In genomic region chr2:18992512-18993510, GRCm38 (mm10) we compare ENCODE assay signal across 10 mouse cellular contexts. TPM values are rescaled to one million over a fixed set of nuclear protein-coding genes. Genes with fewer than 3 reads are reported as not detected.
DNase-seq lines count a peak whose midpoint lies in the region; ATAC-seq lines count a peak whose summit lies in the region.
"Had no signal": no experiment of that assay in that cellular context is flagged by ENCODE, and none has a peak within 500 bp of the region (broad histone marks: within the 10 kb centered on the region; RNA-seq: fewer than 3 reads in every experiment).

No protein-coding gene starts in this region.

- DNase-seq in heart, postnatal 36 days: no peak
- DNase-seq in adipocyte (ENCODE audit: low spot score): peak; percentile 13
- peak; percentile 44 to 48 for DNase-seq in spleen, postnatal 10 days (ENCODE audit: low spot score in 2 of 2)
- no peak for DNase-seq in midbrain, embryonic 11.5 days (ENCODE audit: low spot score, missing footprints)
- no peak for DNase-seq in ovary, adult 18-20 months (ENCODE audit: low spot score)
- no peak for DNase-seq in layer of hippocampus, adult 11-12 months (ENCODE audit: low spot score)
- DNase-seq: retina, postnatal 1 day had no signal

- no peak overlapping the region for H3K4me2 ChIP-seq in heart, embryonic 14.5 days (ENCODE audit: low read length)
- H3K4me2 ChIP-seq in intestine, embryonic 15.5 days (replicated peaks): no peak overlapping the region
- no peak overlapping the region for H3K4me2 ChIP-seq in midbrain, embryonic 11.5 days

- no peaks in the 10 kb centered on the region for H3K36me3 ChIP-seq in heart, embryonic 14.5 days (ENCODE audit: control insufficient read depth, insufficient read depth, low read length)
- no peaks in the 10 kb centered on the region for H3K36me3 ChIP-seq in intestine, embryonic 15.5 days
- no peaks in the 10 kb centered on the region for H3K36me3 ChIP-seq in midbrain, embryonic 11.5 days (ENCODE audit: control insufficient read depth, insufficient read depth, low read length)

- H3K27ac ChIP-seq in heart, embryonic 14.5 days (replicated peaks in 1 of 2; ENCODE audit: control insufficient read depth in 1 of 2, insufficient read depth in 1 of 2, low read depth in 2 of 2, low read length in 2 of 2): no peak overlapping the region
- H3K27ac ChIP-seq in intestine, embryonic 15.5 days: no peak overlapping the region
- H3K27ac ChIP-seq in midbrain, embryonic 11.5 days (ENCODE audit: low read depth, low read length): no peak overlapping the region

- no peaks in the 10 kb centered on the region for H3K9me3 ChIP-seq in heart, embryonic 14.5 days (ENCODE audit: control insufficient read depth, low read length)
- H3K9me3 ChIP-seq in intestine, embryonic 15.5 days: no peaks in the 10 kb centered on the region
- H3K9me3 ChIP-seq in midbrain, embryonic 11.5 days (ENCODE audit: control insufficient read depth, low read length): no peaks in the 10 kb centered on the region; the same call in 1 of the 2 replicates

- H3K4me3 ChIP-seq in heart, embryonic 14.5 days (ENCODE audit: control insufficient read depth in 1 of 2, insufficient read depth in 1 of 2, low read depth in 1 of 2, low read length in 2 of 2): no peak overlapping the region
- H3K4me3 ChIP-seq in intestine, embryonic 15.5 days (replicated peaks): no peak overlapping the region
- H3K4me3 ChIP-seq in midbrain, embryonic 11.5 days (ENCODE audit: low read depth, low read length): no peak overlapping the region

- H3K9ac ChIP-seq in heart, embryonic 14.5 days (ENCODE audit: low read length): no peak overlapping the region
- no peak overlapping the region for H3K9ac ChIP-seq in intestine, embryonic 15.5 days
- no peak overlapping the region for H3K9ac ChIP-seq in midbrain, embryonic 11.5 days (ENCODE audit: low read length)

- WGBS in heart, embryonic 14.5 days: 50% methylated on average over 7 of the region's 7 CpGs
- WGBS in intestine, embryonic 15.5 days: 70% methylated on average over 7 of the region's 7 CpGs
- WGBS in midbrain, embryonic 11.5 days: 87% methylated on average over 7 of the region's 7 CpGs

- intact Hi-C loops in heart, postnatal 36 days (cut with DNase I): loop anchor here (10.0 kb wide), 2 partner anchors 282 to 298 kb away; partner anchors contain the start of gene Spag6

- no peaks in the 10 kb centered on the region for H3K27me3 ChIP-seq in heart, embryonic 14.5 days (ENCODE audit: control insufficient read depth, insufficient read depth, low read length)
- H3K27me3 ChIP-seq in intestine, embryonic 15.5 days (replicated peaks): no peaks in the 10 kb centered on the region
- H3K27me3 ChIP-seq in midbrain, embryonic 11.5 days (ENCODE audit: control insufficient read depth, insufficient read depth, low read length): no peaks in the 10 kb centered on the region

- 0 out of 2 replicates have a peak, but pooled peaks have one; percentile 35 for ATAC-seq in heart, embryonic 14.5 days (ENCODE audit: insufficient number of reproducible peaks, insufficient read depth, low FRiP score, low read depth)
- ATAC-seq in intestine, embryonic 15.5 days: peak; percentile 82
- no peak for ATAC-seq in midbrain, embryonic 11.5 days (ENCODE audit: low FRiP score)

- H3K4me1 ChIP-seq in heart, embryonic 14.5 days (ENCODE audit: control insufficient read depth in 2 of 2, insufficient read depth in 2 of 2, low read length in 2 of 2): peaks cover 4 to 21% of the 10 kb centered on the region in 2 experiments
- 0 out of 2 replicates have a peak, but pooled peaks cover 8% of the 10 kb centered on the region for H3K4me1 ChIP-seq in intestine, embryonic 15.5 days (replicated peaks)
- H3K4me1 ChIP-seq in midbrain, embryonic 11.5 days (ENCODE audit: control insufficient read depth, insufficient read depth, low read length): peaks cover 7% of the 10 kb centered on the region

RNA-seq across cellular contexts. Expression of gene Pip4k2a, which starts 5.1 kb away (rescaled TPM):
- 7.4 TPM in 2 replicates for polyA plus RNA-seq in heart, embryonic 14.5 days (2014; fragmentation: Nextera tagmentation; extraction: Ambion mirVana)
- total RNA-seq in heart, postnatal 36 days (2021): 1 to 10 TPM; 8.0 to 8.6 TPM
- polyA plus RNA-seq in intestine, embryonic 15.5 days (2015; fragmentation: Nextera tagmentation; extraction: Ambion mirVana): 8.9 and 9.2 TPM in 2 replicates
- 9.7 and 11.5 TPM in 2 replicates for polyA plus RNA-seq in midbrain, embryonic 11.5 days (2014; fragmentation: Nextera tagmentation; extraction: Ambion mirVana)

RNA-seq across cellular contexts. Expression of gene 4930426L09Rik, which starts 5.3 kb away (rescaled TPM):
- 0.31 and 0.36 TPM in 2 replicates for polyA plus RNA-seq in heart, embryonic 14.5 days (2014; fragmentation: Nextera tagmentation; extraction: Ambion mirVana)
- total RNA-seq in heart, postnatal 36 days (2021): under 1 TPM in 1 of 2 experiments, not detected in 1; 0.19 TPM
- 0.31 and 0.63 TPM in 2 replicates for polyA plus RNA-seq in intestine, embryonic 15.5 days (2015; fragmentation: Nextera tagmentation; extraction: Ambion mirVana)
- 0.29 and 0.38 TPM in 2 replicates for polyA plus RNA-seq in midbrain, embryonic 11.5 days (2014; fragmentation: Nextera tagmentation; extraction: Ambion mirVana)
- polyA plus RNA-seq: lung, embryonic 16.5 days had no signal

Comparison
In these comparisons a context has a peak if more than half of its experiments do, and no peak if none do; other contexts are left out.
1. DNase-seq: peak in adipocyte (single experiment) and spleen, postnatal 10 days (2 of 2); none in heart, postnatal 36 days (0 of 2), midbrain, embryonic 11.5 days (single experiment), ovary, adult 18-20 months (single experiment) and layer of hippocampus, adult 11-12 months (single experiment).